Mouse (Mus musculus): Measurements from ENCODE around the gene Dnmt3l.

GRCm38 (mm10) chr10:78074151-78074550 is 32.4 kb downstream of the Dnmt3l start:
- TF ChIP-seq CTCF (IDR thresholded peaks at IDR 0.05; ENCODE audit: low read depth, low read length) (no peak), POLR2AphosphoS5 (IDR thresholded peaks at IDR 0.05; ENCODE audit: insufficient replicate concordance, low read depth, low read length) (no peak), GATA1 (IDR thresholded peaks at IDR 0.05; ENCODE audit: borderline replicate concordance, low read length) (no peak), TAL1 (conservative IDR thresholded peaks at IDR 0.05; ENCODE audit: low read depth, low read length) (no peak)

All from G1E (cell line).